In genomic region chr4:139093196-139093530, GRCm38 (mm10) we compare ENCODE assay signal across 7 mouse cellular contexts. TPM values are rescaled to one million over a fixed set of nuclear protein-coding genes. Genes with fewer than 3 reads are reported as not detected.
A peak's percentile ranks its signal among the peaks of the same experiment; 100 is the strongest.
DNase-seq lines count a peak whose midpoint lies in the region; ATAC-seq and TF ChIP-seq lines count a peak whose summit lies in the region.

No protein-coding gene starts in this region.

- peaks cover 9% of the 10 kb centered on the region; the same call in 1 of the 2 replicates for H3K27me3 ChIP-seq in lung, embryonic 14.5 days (ENCODE audit: insufficient read depth, low read length)
- peaks cover 74% of the 10 kb centered on the region for H3K27me3 ChIP-seq in forebrain, embryonic 12.5 days
- H3K27me3 ChIP-seq in limb, embryonic 14.5 days (ENCODE audit: control insufficient read depth, insufficient read depth, low read length): 0 out of 2 replicates have a peak, but pooled peaks cover 3% of the 10 kb centered on the region
- peaks cover 2% of the 10 kb centered on the region; the same call in 1 of the 2 replicates for H3K27me3 ChIP-seq in stomach, embryonic 14.5 days (ENCODE audit: control insufficient read depth, insufficient read depth, low read length)

- 22% methylated on average over 13 of the region's 13 CpGs for WGBS in lung, embryonic 14.5 days
- WGBS in forebrain, embryonic 12.5 days: 23% methylated on average over 13 of the region's 13 CpGs
- WGBS in limb, embryonic 14.5 days: 23% methylated on average over 13 of the region's 13 CpGs
- WGBS in stomach, embryonic 14.5 days: 24% methylated on average over 13 of the region's 13 CpGs

- H3K4me1 ChIP-seq in lung, embryonic 14.5 days (ENCODE audit: insufficient read depth): peaks cover 5% of the 10 kb centered on the region; the same call in 1 of the 2 replicates
- peaks cover 28% of the 10 kb centered on the region for H3K4me1 ChIP-seq in forebrain, embryonic 12.5 days
- H3K4me1 ChIP-seq in limb, embryonic 14.5 days (ENCODE audit: control insufficient read depth, insufficient read depth, low read length): peaks cover 25% of the 10 kb centered on the region
- peaks cover 17% of the 10 kb centered on the region; the same call in 1 of the 2 replicates for H3K4me1 ChIP-seq in stomach, embryonic 14.5 days (ENCODE audit: control insufficient read depth, insufficient read depth, low read length)

- ATAC-seq in lung, embryonic 14.5 days (ENCODE audit: insufficient read depth): 0 out of 2 replicates have a peak, but pooled peaks have one; percentile 19
- no peak for ATAC-seq in forebrain, embryonic 12.5 days (ENCODE audit: low FRiP score)
- no peak; the same call in 1 of the 2 replicates for ATAC-seq in limb, embryonic 14.5 days (ENCODE audit: low FRiP score, low read depth)
- no peak for ATAC-seq in stomach, embryonic 14.5 days (ENCODE audit: insufficient number of reproducible peaks, insufficient read depth, low FRiP score, low read depth)

- no peak for TF ChIP-seq CTCF in lung, embryonic 14.5 days (IDR thresholded peaks at IDR 0.05; ENCODE audit: low read depth)

- H3K4me3 ChIP-seq in lung, embryonic 14.5 days (ENCODE audit: low read depth, low read length): peak overlapping the region; percentile 73
- peak overlapping the region; percentile 55 for H3K4me3 ChIP-seq in forebrain, embryonic 12.5 days (replicated peaks)
- H3K4me3 ChIP-seq in limb, embryonic 14.5 days (replicated peaks; ENCODE audit: low read length): peak overlapping the region; percentile 74
- H3K4me3 ChIP-seq in stomach, embryonic 14.5 days (ENCODE audit: low read depth, low read length): peak overlapping the region; percentile 70

- H3K4me2 ChIP-seq in lung, embryonic 14.5 days: peak overlapping the region; percentile 93
- H3K4me2 ChIP-seq in forebrain, embryonic 12.5 days: peak overlapping the region; percentile 89
- H3K4me2 ChIP-seq in limb, embryonic 14.5 days (replicated peaks; ENCODE audit: low read depth, low read length, severe bottlenecking): peak overlapping the region; percentile 87
- peak overlapping the region; percentile 96 for H3K4me2 ChIP-seq in stomach, embryonic 14.5 days (replicated peaks; ENCODE audit: low read depth, low read length)

- no peaks in the 10 kb centered on the region; the same call in 1 of the 2 replicates for H3K9me3 ChIP-seq in lung, embryonic 14.5 days (ENCODE audit: low read depth, low read length)
- no peaks in the 10 kb centered on the region for H3K9me3 ChIP-seq in forebrain, embryonic 12.5 days
- H3K9me3 ChIP-seq in limb, embryonic 14.5 days (ENCODE audit: control insufficient read depth, low read length): peaks cover 4% of the 10 kb centered on the region; the same call in 1 of the 2 replicates
- H3K9me3 ChIP-seq in stomach, embryonic 14.5 days (ENCODE audit: control insufficient read depth, low read depth, low read length): 0 out of 2 replicates have a peak, but pooled peaks cover 2% of the 10 kb centered on the region

- H3K36me3 ChIP-seq in lung, embryonic 14.5 days (ENCODE audit: insufficient read depth): no peaks in the 10 kb centered on the region
- no peaks in the 10 kb centered on the region for H3K36me3 ChIP-seq in forebrain, embryonic 12.5 days (replicated peaks)
- H3K36me3 ChIP-seq in limb, embryonic 14.5 days (ENCODE audit: control insufficient read depth, insufficient read depth, low read length): peaks cover 12% of the 10 kb centered on the region; the same call in 1 of the 2 replicates
- H3K36me3 ChIP-seq in stomach, embryonic 14.5 days (ENCODE audit: control insufficient read depth, insufficient read depth, low read length): no peaks in the 10 kb centered on the region; the same call in 1 of the 2 replicates

- H3K9ac ChIP-seq in lung, embryonic 14.5 days: peak overlapping the region; percentile 81
- H3K9ac ChIP-seq in forebrain, embryonic 12.5 days: peak overlapping the region; percentile 55; the same call in 1 of the 2 replicates
- peak overlapping the region; percentile 87 for H3K9ac ChIP-seq in limb, embryonic 14.5 days (ENCODE audit: low read depth, low read length, severe bottlenecking)
- no peak overlapping the region for H3K9ac ChIP-seq in stomach, embryonic 14.5 days (replicated peaks; ENCODE audit: low read depth, low read length)

- DNase-seq in lung, embryonic 14.5 days: no peak
- DNase-seq in lung, adult 18-20 months: no peak
- no peak for DNase-seq in limb, embryonic 14.5 days (ENCODE audit: low spot score)
- no peak for DNase-seq in spleen, postnatal 14 days (ENCODE audit: low spot score in 2 of 2)
- DNase-seq in cerebellum, postnatal 10 days: no peak

- TF ChIP-seq POLR2A in limb, embryonic 14.5 days (IDR thresholded peaks at IDR 0.05; ENCODE audit: borderline replicate concordance, extremely low read depth, insufficient read depth, insufficient read length): 0 out of 2 replicates have a peak, but pooled peaks have one; percentile 1

- H3K27ac ChIP-seq in lung, embryonic 14.5 days (ENCODE audit: low read depth): no peak overlapping the region
- H3K27ac ChIP-seq in forebrain, embryonic 12.5 days: no peak overlapping the region
- peak overlapping the region; percentile 81 for H3K27ac ChIP-seq in limb, embryonic 14.5 days (replicated peaks; ENCODE audit: low read depth, low read length)
- 0 out of 2 replicates have a peak overlapping the region, but pooled peaks have one; percentile 7 for H3K27ac ChIP-seq in stomach, embryonic 14.5 days (ENCODE audit: low read length)

RNA-seq across cellular contexts. Expression of gene Nbl1, which starts 0.4 kb away (rescaled TPM):
- 43.8 and 48.0 TPM in 2 replicates for polyA plus RNA-seq in lung, embryonic 14.5 days (2014; fragmentation: Nextera tagmentation; extraction: Ambion mirVana)
- 22.5 and 26.7 TPM in 2 replicates for polyA plus RNA-seq in forebrain, embryonic 12.5 days (2016; fragmentation: Nextera tagmentation; extraction: Ambion mirVana)
- 149 and 171 TPM in 2 replicates for polyA plus RNA-seq in limb, embryonic 14.5 days (2012; rRNA removed)
- polyA plus RNA-seq in limb, embryonic 14.5 days (2014; fragmentation: Nextera tagmentation; extraction: Ambion mirVana): 157 and 176 TPM in 2 replicates
- 42.9 and 49.7 TPM in 2 replicates for polyA plus RNA-seq in stomach, embryonic 14.5 days (2014; fragmentation: Nextera tagmentation; extraction: Ambion mirVana)

RNA-seq across cellular contexts. Expression of gene Htr6, which starts 17.8 kb away (rescaled TPM):
- not detected in 2 replicates for polyA plus RNA-seq in lung, embryonic 14.5 days (2014; fragmentation: Nextera tagmentation; extraction: Ambion mirVana)
- 0.18 TPM in 1 of 2 replicates, not detected in the other for polyA plus RNA-seq in forebrain, embryonic 12.5 days (2016; fragmentation: Nextera tagmentation; extraction: Ambion mirVana)
- polyA plus RNA-seq in limb, embryonic 14.5 days (2012; rRNA removed): 1.2 and 2.2 TPM in 2 replicates
- 0.22 and 0.35 TPM in 2 replicates for polyA plus RNA-seq in limb, embryonic 14.5 days (2014; fragmentation: Nextera tagmentation; extraction: Ambion mirVana)
- polyA plus RNA-seq in stomach, embryonic 14.5 days (2014; fragmentation: Nextera tagmentation; extraction: Ambion mirVana): not detected in 2 replicates

RNA-seq across cellular contexts. Expression of gene Minos1, which starts 37.8 kb away (rescaled TPM):
- polyA plus RNA-seq in lung, embryonic 14.5 days (2014; fragmentation: Nextera tagmentation; extraction: Ambion mirVana): 501 and 531 TPM in 2 replicates
- polyA plus RNA-seq in forebrain, embryonic 12.5 days (2016; fragmentation: Nextera tagmentation; extraction: Ambion mirVana): 416 and 438 TPM in 2 replicates
- polyA plus RNA-seq in limb, embryonic 14.5 days (2012; rRNA removed): 122 and 178 TPM in 2 replicates
- polyA plus RNA-seq in limb, embryonic 14.5 days (2014; fragmentation: Nextera tagmentation; extraction: Ambion mirVana): 460 and 510 TPM in 2 replicates
- polyA plus RNA-seq in stomach, embryonic 14.5 days (2014; fragmentation: Nextera tagmentation; extraction: Ambion mirVana): 477 and 482 TPM in 2 replicates

Comparison
In these comparisons a context has a peak if more than half of its experiments do, and no peak if none do; other contexts are left out.
1. H3K27ac ChIP-seq: peak in limb, embryonic 14.5 days (single experiment) and stomach, embryonic 14.5 days (single experiment); none in lung, embryonic 14.5 days (single experiment) and forebrain, embryonic 12.5 days (single experiment).
2. Peak in every context shown above with its lines, with median percentiles within 50 percentile points of each other: H3K4me2 ChIP-seq and H3K4me3 ChIP-seq.